8 mouse cellular contexts compared by ENCODE assay signal in genomic region chr10:39506831-39507230, GRCm38 (mm10).
A peak's percentile ranks its signal among the peaks of the same experiment; 100 is the strongest.
DNase-seq lines count a peak whose midpoint lies in the region; ATAC-seq and TF ChIP-seq lines count a peak whose summit lies in the region.

No protein-coding gene starts in this region.

- 0 out of 2 replicates have a peak, but pooled peaks have one; percentile 17 for TF ChIP-seq CTCF in forebrain, postnatal 0 days (IDR thresholded peaks at IDR 0.05; ENCODE audit: low read depth)

- H3K4me3 ChIP-seq in heart, embryonic 10.5 days: no peak overlapping the region
- no peak overlapping the region for H3K4me3 ChIP-seq in forebrain, postnatal 0 days (ENCODE audit: low read depth, low read length)

- no peaks in the 10 kb centered on the region for H3K36me3 ChIP-seq in heart, embryonic 10.5 days
- H3K36me3 ChIP-seq in forebrain, postnatal 0 days (ENCODE audit: insufficient read depth): no peaks in the 10 kb centered on the region

- no peak overlapping the region for H3K4me2 ChIP-seq in forebrain, postnatal 0 days (ENCODE audit: low read depth)

- no peak overlapping the region for H3K9ac ChIP-seq in forebrain, postnatal 0 days

- H3K9me3 ChIP-seq in heart, embryonic 10.5 days: no peaks in the 10 kb centered on the region
- H3K9me3 ChIP-seq in forebrain, postnatal 0 days (ENCODE audit: low read length): no peaks in the 10 kb centered on the region

- H3K27ac ChIP-seq in heart, embryonic 10.5 days: no peak overlapping the region
- H3K27ac ChIP-seq in forebrain, postnatal 0 days (ENCODE audit: low read depth, low read length): no peak overlapping the region

- 87% methylated on average over 7 of the region's 7 CpGs for WGBS in heart, embryonic 10.5 days
- 46% methylated on average over 7 of the region's 7 CpGs for WGBS in forebrain, postnatal 0 days

- ATAC-seq in forebrain, postnatal 0 days: peak; percentile 34
- no peak for ATAC-seq in inflammation-experienced regulatory T-cells, adult 6 months

- H3K4me1 ChIP-seq in heart, embryonic 10.5 days: peaks cover 51% of the 10 kb centered on the region
- peaks cover 36% of the 10 kb centered on the region for H3K4me1 ChIP-seq in forebrain, postnatal 0 days (ENCODE audit: insufficient read depth)

- no peaks in the 10 kb centered on the region for H3K27me3 ChIP-seq in heart, embryonic 10.5 days (ENCODE audit: insufficient read depth, poor library complexity, severe bottlenecking)
- H3K27me3 ChIP-seq in forebrain, postnatal 0 days (ENCODE audit: insufficient read depth, low read length): no peaks in the 10 kb centered on the region

- peak; percentile 61 to 81 for DNase-seq in heart, adult 18-20 months
- no peak for DNase-seq in heart, embryonic 10.5 days (ENCODE audit: low spot score)
- peak; percentile 85 for DNase-seq in adrenal gland, adult 8-10 months
- DNase-seq in forebrain, postnatal 0 days: no peak
- peak; percentile 50 for DNase-seq in lung, postnatal 25 days (ENCODE audit: low spot score)
- no peak for DNase-seq in MN1 (ENCODE audit: low spot score)
- DNase-seq in kidney, postnatal 25 days: no peak

Comparison
In these comparisons a context has a peak if more than half of its experiments do, and no peak if none do; other contexts are left out.
1. DNase-seq: peak in heart, adult 18-20 months (2 of 2), adrenal gland, adult 8-10 months (single experiment) and lung, postnatal 25 days (single experiment); none in heart, embryonic 10.5 days (single experiment), forebrain, postnatal 0 days (single experiment), MN1 (single experiment) and kidney, postnatal 25 days (0 of 2).